Mouse (Mus musculus) naive thymus-derived CD4-positive, alpha-beta T cell, adult 2 months (primary cell): ENCODE measurements at regions not wholly inside any gene's neighbourhood (a gene's known extent, or its start where the extent isn't known, plus 50 kb on each side); places are given as distances from the start of the nearest gene placed in this dataset.

ENCODE experiments used
- DNase-seq: peaks from one replicate; pipeline ENCODE4 v3.0.0-alpha.2; 2011; ENCODE audit warnings: low read depth

DNA sequence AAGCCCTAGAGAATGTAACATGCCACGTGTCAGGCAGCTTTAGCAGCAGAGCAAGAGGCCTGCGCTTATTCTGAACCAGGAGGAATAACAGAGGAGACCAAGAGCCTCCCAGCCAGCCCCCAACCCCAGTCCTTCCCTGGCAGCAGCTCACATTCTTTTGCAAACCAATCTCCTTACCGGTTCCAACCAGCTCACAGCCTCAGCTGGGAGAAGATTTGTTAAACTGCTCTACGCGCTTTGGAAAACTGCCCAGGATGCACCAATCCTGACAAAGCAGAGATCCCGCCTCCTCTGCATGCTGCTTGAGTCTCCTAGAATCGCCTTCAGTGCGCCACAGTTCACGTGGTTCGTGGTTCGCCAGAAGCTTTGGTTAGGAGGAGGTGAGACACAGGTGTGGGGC is 51.8 kb downstream of the Gm9376 start:
- no peak for DNase-seq

DNA sequence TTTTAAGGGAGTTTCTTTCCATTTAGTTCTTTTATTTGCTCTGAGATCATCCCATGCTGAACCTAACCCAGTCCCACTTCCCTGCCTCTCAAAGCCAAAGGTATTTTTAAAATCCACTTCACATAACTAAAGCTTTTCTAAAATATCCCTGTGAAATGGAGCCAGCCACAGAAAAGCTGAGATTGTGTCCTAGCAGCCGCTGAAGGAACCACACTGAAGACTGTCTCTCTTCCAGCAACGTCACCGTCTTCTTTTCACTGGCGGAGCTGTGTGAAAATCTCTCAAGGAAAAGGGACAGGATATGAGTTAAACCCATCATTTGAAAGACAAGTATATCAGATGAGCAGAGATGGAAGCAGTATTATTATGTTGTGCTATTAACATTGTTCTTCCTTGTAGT is 53.3 kb downstream of the Gm9376 start:
- no peak for DNase-seq

DNA sequence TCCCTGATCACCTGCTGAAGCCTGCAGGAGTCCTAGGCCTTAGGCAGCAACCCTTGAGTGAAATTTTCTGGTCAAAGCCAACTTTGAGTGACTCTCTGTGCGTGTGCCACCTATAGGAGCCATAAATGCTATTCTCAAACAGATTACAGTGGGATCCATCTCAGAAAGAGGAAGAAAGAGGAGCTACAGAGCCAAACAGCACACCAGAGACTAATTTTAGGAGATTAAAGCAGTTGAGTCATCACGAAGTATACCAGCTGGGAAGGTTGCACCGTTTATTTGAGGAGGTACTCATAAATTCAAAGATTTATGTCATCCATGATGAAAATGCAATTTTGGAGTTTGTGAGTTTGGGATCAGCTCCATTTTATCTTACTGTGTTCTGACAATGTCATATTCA is 54.3 kb downstream of the Gm9376 start:
- no peak for DNase-seq

DNA sequence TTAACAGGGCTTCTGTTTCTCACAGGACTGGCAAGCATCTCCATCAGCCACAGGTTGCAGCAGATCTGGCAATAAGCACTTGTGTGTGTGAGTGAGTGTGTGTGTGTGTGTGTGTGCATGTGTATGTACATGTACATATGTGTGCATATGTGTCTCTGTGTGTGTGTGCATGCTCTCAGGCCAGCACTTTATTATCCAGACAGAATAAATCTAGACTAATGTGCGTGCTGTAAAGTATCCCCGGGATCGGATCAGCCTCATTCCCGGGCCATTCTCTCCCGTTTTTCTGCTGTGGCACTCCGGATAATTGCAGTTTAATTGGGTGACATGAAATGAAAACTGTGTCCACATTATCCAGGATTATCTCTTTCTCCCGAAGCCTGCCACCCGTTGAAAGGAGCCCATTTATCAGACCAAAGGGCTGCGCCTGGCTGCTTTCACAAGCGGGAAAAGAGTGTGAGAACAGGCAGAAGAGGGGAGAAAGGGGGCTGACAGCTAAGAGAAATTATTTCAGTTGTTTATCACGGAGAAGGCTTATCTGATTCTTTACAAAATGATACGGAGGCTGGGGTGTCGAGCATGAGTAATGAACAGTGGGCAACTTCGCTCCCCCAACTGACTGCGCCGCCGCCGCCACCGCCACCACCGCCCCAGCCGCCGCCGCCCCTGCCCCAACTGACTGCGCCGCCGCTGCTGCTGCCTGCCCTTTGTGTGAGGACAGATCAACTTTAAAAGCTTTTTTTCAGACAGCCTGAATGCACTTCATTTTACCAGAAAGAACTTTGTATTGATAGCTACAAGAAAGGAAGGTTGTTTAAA is 55.5 kb downstream of the Gm9376 start:
- DNase-seq = no peak

DNA sequence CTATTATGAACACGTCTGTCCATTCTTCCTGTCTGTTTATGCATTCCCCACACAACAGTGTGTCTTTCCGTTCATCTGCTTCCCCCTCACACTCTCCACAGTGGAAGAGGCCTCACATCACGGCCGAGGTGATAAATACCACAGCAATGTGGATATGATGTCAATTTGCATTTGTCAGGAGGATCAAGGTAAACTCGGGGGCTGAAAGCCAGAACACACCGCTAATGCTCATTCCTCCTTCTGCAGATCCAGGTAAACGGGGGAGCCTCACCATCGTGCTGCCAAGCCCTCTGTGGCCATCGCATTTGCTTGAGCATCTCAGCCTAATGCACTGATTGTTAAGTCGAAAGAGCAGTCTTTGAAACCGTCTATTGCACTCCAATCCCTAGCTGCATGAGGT is 56.1 kb downstream of the Gm9376 start:
- no peak for DNase-seq

- DNase-seq = no peak
Observed at GRCm38 (mm10) chr14:118338071-118338470, 71.3 kb downstream of the Gm9376 start.

DNA sequence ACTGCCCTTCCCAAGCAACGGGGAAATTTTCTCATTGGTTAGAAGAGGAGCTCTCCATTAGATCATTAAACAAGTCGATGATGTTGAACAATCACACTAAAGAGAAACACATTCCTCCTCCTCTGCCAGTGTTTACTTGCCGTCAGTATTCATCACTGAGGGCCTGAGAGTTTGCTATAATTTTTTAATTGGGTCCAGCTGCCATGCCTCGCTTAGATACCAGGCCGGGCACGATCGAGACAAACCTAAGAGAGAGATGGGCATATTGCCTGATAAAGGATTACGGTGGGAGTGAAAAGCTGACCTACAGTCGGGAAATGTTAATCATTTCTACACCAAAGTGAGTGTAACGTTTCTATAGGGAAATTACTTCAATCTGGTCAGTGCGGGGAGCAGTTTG is 96.2 kb downstream of the Gm9376 start:
- DNase-seq = no peak

DNA sequence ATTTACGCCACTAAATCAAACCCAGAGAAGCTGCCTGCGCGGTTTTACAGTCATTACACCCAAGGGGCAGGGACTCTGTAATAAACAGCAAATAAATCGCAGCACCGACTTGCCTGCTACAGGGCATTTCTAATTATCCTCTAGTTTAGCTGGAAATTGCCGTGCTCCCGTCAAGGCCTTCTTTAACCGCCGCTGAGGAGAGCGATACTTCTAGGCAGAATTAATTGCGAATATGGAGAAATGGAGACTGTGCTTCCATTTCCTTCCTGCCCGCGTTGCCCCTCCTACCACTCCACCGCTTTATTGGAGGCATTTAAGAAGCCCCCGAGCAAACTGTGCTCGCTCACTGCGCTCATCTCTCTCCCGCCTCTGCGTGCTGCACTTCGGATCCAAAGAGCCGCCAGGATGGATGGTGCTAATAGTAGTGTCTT is 96.6 kb downstream of the Gm9376 start:
- no peak for DNase-seq

DNA sequence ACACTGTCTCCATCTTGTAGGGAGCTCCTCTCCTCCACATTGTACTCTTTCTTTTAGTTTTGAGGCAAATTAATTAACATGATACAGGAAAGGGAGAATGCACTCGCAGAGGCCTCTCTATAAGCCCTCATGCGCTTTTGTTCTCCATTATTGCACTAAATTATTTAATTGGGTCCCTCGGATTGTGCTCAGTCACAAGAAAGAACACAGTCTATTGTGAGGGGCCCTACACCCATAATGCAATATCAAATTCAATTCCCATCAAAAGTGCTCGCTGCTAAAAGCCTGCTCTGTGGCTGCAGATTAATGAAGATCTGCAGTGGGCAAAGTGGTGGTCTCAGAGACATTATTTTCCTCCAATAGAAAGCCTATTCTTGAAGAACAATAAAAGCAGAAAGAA is 99.8 kb downstream of the Gm9376 start:
- no peak for DNase-seq

GRCm38 (mm10) chr14:118368619-118369431 is 102.1 kb downstream of the Gm9376 start:
- no peak for DNase-seq

DNA sequence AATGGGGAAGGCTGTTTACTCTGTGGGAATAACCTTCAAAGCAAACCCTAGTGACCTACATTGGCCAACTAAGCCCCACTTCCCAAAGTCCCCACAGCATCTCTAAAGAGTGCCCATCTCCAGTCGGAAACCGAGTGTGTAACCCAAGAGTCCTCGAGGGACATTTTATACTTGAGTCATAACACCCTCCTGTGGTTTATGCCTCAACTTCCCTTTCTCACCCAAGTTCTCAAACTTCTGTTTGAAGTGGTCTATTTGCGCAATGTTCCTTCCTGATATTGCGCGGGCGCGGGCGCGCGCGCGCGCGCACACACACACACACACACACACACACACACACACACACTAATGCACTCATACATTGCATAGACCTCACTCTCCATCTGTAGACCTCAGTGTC is 104.6 kb downstream of the Gm9376 start:
- peak; percentile 2 for DNase-seq

GRCm38 (mm10) chr14:118374819-118375520 is 108.2 kb downstream of the Gm9376 start:
- DNase-seq = no peak

DNA sequence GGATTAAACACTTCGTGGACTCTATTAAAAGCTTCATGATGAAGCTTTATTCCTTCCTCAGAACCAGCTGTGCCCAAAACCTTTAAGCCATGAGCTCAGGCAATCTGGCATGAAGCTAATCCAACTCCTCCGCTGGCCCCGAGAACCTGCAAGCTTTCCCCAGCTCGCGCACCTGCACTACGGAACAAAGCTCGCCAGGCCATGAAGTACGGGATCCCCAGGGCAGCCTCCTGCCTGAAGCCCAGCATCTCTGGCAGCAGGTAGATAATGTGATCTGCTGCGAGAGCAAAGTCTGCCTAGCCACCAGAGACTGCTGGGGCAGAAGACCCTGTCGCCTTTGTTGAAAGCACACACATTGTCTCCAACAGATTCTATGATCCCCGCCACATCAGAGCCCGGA is 108.9 kb downstream of the Gm9376 start:
- no peak for DNase-seq

DNA sequence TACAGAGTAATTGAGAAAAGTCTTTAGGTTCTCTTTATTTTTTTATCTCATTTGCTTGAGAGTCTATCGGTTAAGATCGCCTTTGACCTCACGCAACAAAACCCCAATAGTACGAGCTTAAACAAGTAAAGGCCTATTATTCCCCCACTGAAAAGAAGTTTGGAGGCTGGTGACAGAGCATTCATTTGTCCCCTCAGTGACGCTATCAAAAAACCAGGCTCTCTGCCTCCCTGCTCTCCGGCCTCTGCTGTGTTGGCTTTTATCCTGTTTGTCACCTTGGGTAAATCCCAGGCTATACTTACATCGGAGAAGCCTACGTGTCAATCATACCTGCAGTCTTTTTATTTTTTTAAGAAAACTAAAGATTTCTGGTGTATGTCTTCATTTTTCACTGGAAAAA is 112.9 kb downstream of the Gm9376 start:
- DNase-seq = no peak

DNA sequence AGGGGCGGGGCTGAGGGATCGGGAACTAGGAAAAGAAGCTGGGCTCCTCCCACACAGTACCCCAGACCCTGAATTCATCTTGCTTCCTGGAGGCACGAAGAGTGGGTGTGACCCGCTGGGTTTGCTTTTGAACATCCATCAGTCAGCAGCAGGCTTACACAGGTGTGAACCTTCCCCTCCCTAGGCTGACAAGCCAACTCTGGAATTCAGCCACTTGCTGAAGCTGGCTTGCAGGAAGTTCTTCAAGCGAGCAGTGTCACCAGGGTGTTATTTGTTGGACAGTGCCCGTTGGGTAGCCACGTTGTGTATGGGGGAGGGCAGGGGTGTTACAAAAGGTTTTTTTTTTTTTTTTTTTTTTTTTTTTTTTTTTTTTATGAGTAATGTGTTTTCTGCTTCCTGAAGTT is 118.8 kb downstream of the Gm9376 start:
- no peak for DNase-seq

DNA sequence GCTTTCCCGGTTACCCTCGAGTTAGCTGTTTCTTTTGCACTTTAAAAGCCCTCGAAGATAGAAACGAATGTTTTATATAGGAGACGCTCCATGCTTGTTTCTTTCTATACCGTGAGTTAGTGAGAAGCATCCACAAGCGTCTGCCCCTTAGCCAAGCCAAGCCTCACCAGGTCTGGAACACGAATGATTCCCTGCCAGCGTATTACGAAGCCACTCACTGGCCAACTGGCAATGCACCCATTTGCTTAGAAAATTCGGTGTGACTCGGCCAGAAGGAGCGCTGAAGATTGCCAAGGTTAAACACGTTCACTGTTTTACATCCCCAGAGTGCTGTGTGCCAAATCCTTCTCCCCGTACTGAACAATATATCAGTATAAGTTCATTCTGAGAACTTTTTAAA is 121.3 kb downstream of the Gm9376 start:
- no peak for DNase-seq

- no peak for DNase-seq
Observed at GRCm38 (mm10) chr14:118390790-118391189, 124.0 kb downstream of the Gm9376 start.

- DNase-seq = no peak
Observed at GRCm38 (mm10) chr14:118391561-118391960, 124.8 kb downstream of the Gm9376 start.

GRCm38 (mm10) chr14:118393676-118394075 is 126.9 kb downstream of the Gm9376 start:
- no peak for DNase-seq

GRCm38 (mm10) chr14:118414275-118414674 is 147.5 kb downstream of the Gm9376 start:
- no peak for DNase-seq

DNA sequence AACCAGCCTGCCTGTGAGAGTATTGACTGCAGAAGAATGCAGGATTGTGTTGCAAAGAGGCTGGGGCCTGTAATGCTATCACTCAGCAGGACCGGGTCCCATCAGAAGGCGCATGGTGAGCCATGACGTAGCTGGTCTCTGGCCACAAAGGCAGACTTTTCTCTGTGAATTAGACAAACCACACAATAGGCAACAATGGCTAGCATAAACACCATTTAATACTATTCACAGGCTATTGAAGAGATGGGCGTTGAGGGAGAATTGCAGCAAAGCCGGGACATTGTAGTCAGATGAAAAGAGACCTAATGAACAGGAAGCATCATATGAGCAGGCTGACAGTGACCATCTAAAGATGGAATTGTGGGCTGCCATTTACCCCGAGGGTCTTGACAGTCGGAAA is 149.4 kb downstream of the Gm9376 start:
- DNase-seq = no peak

DNA sequence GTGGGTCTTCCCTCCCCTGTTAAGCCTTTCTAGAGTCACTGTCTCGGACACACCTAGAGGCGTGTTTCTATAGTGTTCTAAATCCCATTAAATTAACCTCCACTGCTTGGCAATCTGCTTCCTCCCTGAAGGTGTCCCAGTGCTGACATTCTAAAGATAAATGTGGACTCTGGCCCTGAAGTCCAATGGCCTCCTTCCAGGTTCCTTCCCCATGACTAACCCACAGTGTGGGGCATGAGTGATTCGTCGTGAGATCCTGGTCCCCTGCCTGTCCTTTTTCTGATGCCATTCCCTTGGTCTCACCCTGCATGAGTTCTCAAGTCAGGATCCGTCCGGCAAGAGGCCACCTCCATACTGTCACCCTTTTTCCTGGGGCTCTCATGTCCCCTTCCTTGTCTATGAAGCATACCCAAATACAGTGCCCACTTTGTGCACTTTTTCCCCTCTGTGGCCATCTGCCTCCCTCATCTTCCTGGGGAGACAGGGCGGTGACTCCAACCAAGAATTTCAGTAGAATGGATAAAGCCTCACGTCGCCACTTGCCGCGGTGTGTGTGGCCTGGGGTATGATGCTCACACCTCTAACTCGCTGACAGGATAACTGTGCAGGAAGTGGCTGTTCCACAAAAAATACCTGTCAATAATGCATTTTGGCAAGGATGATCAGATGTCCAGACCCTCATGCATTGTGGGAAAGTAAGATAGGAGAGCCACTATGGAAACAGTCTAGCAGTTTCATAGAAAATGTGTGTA is 152.9 kb downstream of the Gm9376 start:
- no peak for DNase-seq
